Mouse (Mus musculus): ENCODE measurements at regions not wholly inside any gene's neighbourhood (a gene's known extent, or its start where the extent isn't known, plus 50 kb on each side); places are given as distances from the start of the nearest gene placed in this dataset.

- Histone ChIP-seq H3K27me3 (ENCODE audit: control insufficient read depth, insufficient read depth, low read length) (no peaks in the 10 kb centered on the region), H3K4me1 (replicated peaks; ENCODE audit: control insufficient read depth, insufficient read depth, low read length) (no peaks in the 10 kb centered on the region), H3K36me3 (ENCODE audit: control insufficient read depth, insufficient read depth, low read length) (no peaks in the 10 kb centered on the region), H3K9me3 (ENCODE audit: control insufficient read depth, low read length) (no peaks in the 10 kb centered on the region), H3K4me2 (replicated peaks; ENCODE audit: low read depth, low read length) (no peak overlapping the region), H3K27ac (ENCODE audit: low read depth, low read length) (no peak overlapping the region), H3K4me3 (ENCODE audit: low read depth, low read length) (no peak overlapping the region), H3K9ac (ENCODE audit: low read depth, low read length) (no peak overlapping the region)
- WGBS, result 85% methylated on average over 5 of the region's 5 CpGs
- no peak for DNase-seq (ENCODE audit: low spot score)
- no peak for ATAC-seq (ENCODE audit: low FRiP score)
Observed at GRCm38 (mm10) chr6:117237096-117237495, 68.8 kb downstream of the Cxcl12 start.

- DNase-seq (ENCODE audit: low spot score), result no peak
- WGBS, result 83% methylated on average over 3 of the region's 3 CpGs
Observed at GRCm38 (mm10) chr6:117241206-117241605, 72.9 kb downstream of the Cxcl12 start.

GRCm38 (mm10) chr6:117245398-117245797 is 77.1 kb downstream of the Cxcl12 start:
- ATAC-seq (ENCODE audit: low FRiP score) (no peak), DNase-seq (ENCODE audit: low spot score) (no peak)
- no peak overlapping the region for H3K4me2 ChIP-seq (replicated peaks; ENCODE audit: low read depth, low read length)
- 88% methylated on average over 5 of the region's 5 CpGs for WGBS
- H3K9ac ChIP-seq (ENCODE audit: low read depth, low read length), result no peak overlapping the region
- H3K4me3 ChIP-seq (ENCODE audit: low read depth, low read length), result no peak overlapping the region
- no peaks in the 10 kb centered on the region for H3K36me3 ChIP-seq (ENCODE audit: control insufficient read depth, insufficient read depth, low read length)
- no peak overlapping the region for H3K27ac ChIP-seq (ENCODE audit: low read depth, low read length)
- no peaks in the 10 kb centered on the region for H3K9me3 ChIP-seq (ENCODE audit: control insufficient read depth, low read length)
- no peaks in the 10 kb centered on the region for H3K4me1 ChIP-seq (replicated peaks; ENCODE audit: control insufficient read depth, insufficient read depth, low read length)
- H3K27me3 ChIP-seq (ENCODE audit: control insufficient read depth, insufficient read depth, low read length), result no peaks in the 10 kb centered on the region

More at GRCm38 (mm10) chr6:117241206-117241605, 72.9 kb downstream of the Cxcl12 start:
- no peaks in the 10 kb centered on the region for H3K9me3 ChIP-seq (ENCODE audit: control insufficient read depth, low read length)
- no peaks in the 10 kb centered on the region for H3K27me3 ChIP-seq (ENCODE audit: control insufficient read depth, insufficient read depth, low read length)
- no peak for ATAC-seq (ENCODE audit: low FRiP score)
- no peak overlapping the region for H3K4me2 ChIP-seq (replicated peaks; ENCODE audit: low read depth, low read length)
- no peak overlapping the region for H3K4me3 ChIP-seq (ENCODE audit: low read depth, low read length)
- no peaks in the 10 kb centered on the region for H3K36me3 ChIP-seq (ENCODE audit: control insufficient read depth, insufficient read depth, low read length)
- H3K9ac ChIP-seq (ENCODE audit: low read depth, low read length), result no peak overlapping the region
- H3K4me1 ChIP-seq (replicated peaks; ENCODE audit: control insufficient read depth, insufficient read depth, low read length), result no peaks in the 10 kb centered on the region
- H3K27ac ChIP-seq (ENCODE audit: low read depth, low read length), result no peak overlapping the region

GRCm38 (mm10) chr6:117245849-117246248 is 77.5 kb downstream of the Cxcl12 start:
- Histone ChIP-seq H3K27me3 (ENCODE audit: control insufficient read depth, insufficient read depth, low read length) (no peaks in the 10 kb centered on the region), H3K9ac (ENCODE audit: low read depth, low read length) (no peak overlapping the region), H3K27ac (ENCODE audit: low read depth, low read length) (no peak overlapping the region), H3K9me3 (ENCODE audit: control insufficient read depth, low read length) (no peaks in the 10 kb centered on the region), H3K4me2 (replicated peaks; ENCODE audit: low read depth, low read length) (no peak overlapping the region), H3K4me1 (replicated peaks; ENCODE audit: control insufficient read depth, insufficient read depth, low read length) (no peaks in the 10 kb centered on the region), H3K4me3 (ENCODE audit: low read depth, low read length) (no peak overlapping the region), H3K36me3 (ENCODE audit: control insufficient read depth, insufficient read depth, low read length) (no peaks in the 10 kb centered on the region)
- ATAC-seq (ENCODE audit: low FRiP score), result no peak
- WGBS, result 85% methylated on average over 6 of the region's 6 CpGs
- DNase-seq (ENCODE audit: low spot score), result no peak

GRCm38 (mm10) chr6:117249230-117249921 is 81.0 kb downstream of the Cxcl12 start:
- H3K4me2 ChIP-seq (replicated peaks; ENCODE audit: low read depth, low read length), result no peak overlapping the region
- no peaks in the 10 kb centered on the region for H3K27me3 ChIP-seq (ENCODE audit: control insufficient read depth, insufficient read depth, low read length)
- DNase-seq (ENCODE audit: low spot score), result peak; percentile 43
- H3K36me3 ChIP-seq (ENCODE audit: control insufficient read depth, insufficient read depth, low read length), result no peaks in the 10 kb centered on the region
- H3K4me3 ChIP-seq (ENCODE audit: low read depth, low read length), result no peak overlapping the region
- no peak for ATAC-seq (ENCODE audit: low FRiP score)
- H3K9me3 ChIP-seq (ENCODE audit: control insufficient read depth, low read length), result no peaks in the 10 kb centered on the region
- WGBS, result 74% methylated on average over 18 of the region's 18 CpGs
- H3K9ac ChIP-seq (ENCODE audit: low read depth, low read length), result no peak overlapping the region
- no peak overlapping the region for H3K27ac ChIP-seq (ENCODE audit: low read depth, low read length)
- H3K4me1 ChIP-seq (replicated peaks; ENCODE audit: control insufficient read depth, insufficient read depth, low read length), result no peaks in the 10 kb centered on the region

GRCm38 (mm10) chr6:117250051-117250450 is 81.7 kb downstream of the Cxcl12 start:
- DNase-seq (ENCODE audit: low spot score) (no peak), ATAC-seq (ENCODE audit: low FRiP score) (no peak)
- no peaks in the 10 kb centered on the region for H3K4me1 ChIP-seq (replicated peaks; ENCODE audit: control insufficient read depth, insufficient read depth, low read length)
- no peaks in the 10 kb centered on the region for H3K9me3 ChIP-seq (ENCODE audit: control insufficient read depth, low read length)
- H3K9ac ChIP-seq (ENCODE audit: low read depth, low read length), result no peak overlapping the region
- H3K4me3 ChIP-seq (ENCODE audit: low read depth, low read length), result no peak overlapping the region
- no peak overlapping the region for H3K27ac ChIP-seq (ENCODE audit: low read depth, low read length)
- WGBS, result 59% methylated on average over 2 of the region's 2 CpGs
- H3K4me2 ChIP-seq (replicated peaks; ENCODE audit: low read depth, low read length), result no peak overlapping the region
- H3K27me3 ChIP-seq (ENCODE audit: control insufficient read depth, insufficient read depth, low read length), result no peaks in the 10 kb centered on the region
- H3K36me3 ChIP-seq (ENCODE audit: control insufficient read depth, insufficient read depth, low read length), result no peaks in the 10 kb centered on the region

- Histone ChIP-seq H3K9me3 (ENCODE audit: control insufficient read depth, low read length) (no peaks in the 10 kb centered on the region), H3K4me2 (replicated peaks; ENCODE audit: low read depth, low read length) (no peak overlapping the region), H3K4me3 (ENCODE audit: low read depth, low read length) (no peak overlapping the region), H3K4me1 (replicated peaks; ENCODE audit: control insufficient read depth, insufficient read depth, low read length) (no peaks in the 10 kb centered on the region), H3K27ac (ENCODE audit: low read depth, low read length) (no peak overlapping the region), H3K27me3 (ENCODE audit: control insufficient read depth, insufficient read depth, low read length) (no peaks in the 10 kb centered on the region), H3K36me3 (ENCODE audit: control insufficient read depth, insufficient read depth, low read length) (no peaks in the 10 kb centered on the region), H3K9ac (ENCODE audit: low read depth, low read length) (no peak overlapping the region)
- WGBS, result 66% methylated on average over 12 of the region's 12 CpGs
- no peak for ATAC-seq (ENCODE audit: low FRiP score)
- DNase-seq (ENCODE audit: low spot score), result no peak
Observed at GRCm38 (mm10) chr6:117251383-117251925, 83.1 kb downstream of the Cxcl12 start.

- H3K36me3 ChIP-seq (ENCODE audit: control insufficient read depth, insufficient read depth, low read length), result no peaks in the 10 kb centered on the region
- H3K4me2 ChIP-seq (replicated peaks; ENCODE audit: low read depth, low read length), result no peak overlapping the region
- H3K9ac ChIP-seq (ENCODE audit: low read depth, low read length), result no peak overlapping the region
- no peaks in the 10 kb centered on the region for H3K9me3 ChIP-seq (ENCODE audit: control insufficient read depth, low read length)
- no peak overlapping the region for H3K4me3 ChIP-seq (ENCODE audit: low read depth, low read length)
- H3K27ac ChIP-seq (ENCODE audit: low read depth, low read length), result no peak overlapping the region
- 80% methylated on average over 2 of the region's 2 CpGs for WGBS
- H3K4me1 ChIP-seq (replicated peaks; ENCODE audit: control insufficient read depth, insufficient read depth, low read length), result no peaks in the 10 kb centered on the region
- ATAC-seq (ENCODE audit: low FRiP score) (no peak), DNase-seq (ENCODE audit: low spot score) (no peak)
- no peaks in the 10 kb centered on the region for H3K27me3 ChIP-seq (ENCODE audit: control insufficient read depth, insufficient read depth, low read length)
Observed at GRCm38 (mm10) chr6:117252361-117252760, 84.0 kb downstream of the Cxcl12 start.

- no peak overlapping the region for H3K27ac ChIP-seq (ENCODE audit: low read depth, low read length)
- no peaks in the 10 kb centered on the region for H3K27me3 ChIP-seq (ENCODE audit: control insufficient read depth, insufficient read depth, low read length)
- DNase-seq (ENCODE audit: low spot score) (no peak), ATAC-seq (ENCODE audit: low FRiP score) (no peak)
- WGBS, result 81% methylated on average over 6 of the region's 6 CpGs
- no peaks in the 10 kb centered on the region for H3K36me3 ChIP-seq (ENCODE audit: control insufficient read depth, insufficient read depth, low read length)
- no peak overlapping the region for H3K4me2 ChIP-seq (replicated peaks; ENCODE audit: low read depth, low read length)
- no peak overlapping the region for H3K9ac ChIP-seq (ENCODE audit: low read depth, low read length)
- no peaks in the 10 kb centered on the region for H3K9me3 ChIP-seq (ENCODE audit: control insufficient read depth, low read length)
- H3K4me1 ChIP-seq (replicated peaks; ENCODE audit: control insufficient read depth, insufficient read depth, low read length), result no peaks in the 10 kb centered on the region
- no peak overlapping the region for H3K4me3 ChIP-seq (ENCODE audit: low read depth, low read length)
Observed at GRCm38 (mm10) chr6:117253036-117253435, 84.7 kb downstream of the Cxcl12 start.

Measured in hindbrain, embryonic 11.5 days (tissue).